Mouse (Mus musculus) ES-Bruce4 (cell line): ENCODE data around the gene Usp44. TPM values are rescaled to one million over a fixed set of nuclear protein-coding genes. Genes with fewer than 3 reads are reported as not detected.
A peak's percentile ranks its signal among the peaks of the same experiment; 100 is the strongest.

Experiments used
- H3K27ac ChIP-seq: 2 replicates; pipeline ENCODE4 v1.5.1; 2012; ENCODE audit warnings: low read length, inconsistent platforms; ENCODE audit not compliant: insufficient read depth
- H3K27me3 ChIP-seq: 2 replicates; pipeline ENCODE4 v1.6.1; 2012; ENCODE audit warnings: mild to moderate bottlenecking, low read length, inconsistent platforms; ENCODE audit not compliant: control insufficient read depth, poor library complexity, insufficient read depth, severe bottlenecking
- H3K36me3 ChIP-seq: 2 replicates; pipeline ENCODE4 v1.6.1; 2012; ENCODE audit warnings: inconsistent platforms, mild to moderate bottlenecking, low read length, moderate library complexity; ENCODE audit not compliant: control insufficient read depth, poor library complexity, insufficient read depth, severe bottlenecking
- H3K4me1 ChIP-seq: one replicate; pipeline ENCODE4 v1.8.1; 2011; ENCODE audit warnings: low read length; ENCODE audit not compliant: control insufficient read depth, insufficient read depth
- H3K4me3 ChIP-seq: 2 replicates; pipeline ENCODE4 v1.5.1; 2011; ENCODE audit warnings: low read depth, mild to moderate bottlenecking, low read length
- H3K9ac ChIP-seq: 2 replicates; pipeline ENCODE4 v1.6.1; 2012; ENCODE audit warnings: low read depth, mild to moderate bottlenecking, inconsistent platforms; ENCODE audit not compliant: poor library complexity, severe bottlenecking
- H3K9me3 ChIP-seq: replicated peaks from 2 replicates; pipeline ENCODE4 v1.6.1; 2012; ENCODE audit warnings: mild to moderate bottlenecking, low read length, inconsistent platforms; ENCODE audit not compliant: control insufficient read depth, poor library complexity, insufficient read depth, severe bottlenecking
- CTCF ChIP-seq: IDR thresholded peaks from one replicate; pipeline ENCODE4 v1.8.1; 2011; ENCODE audit warnings: low read depth, low read length
- EP300 ChIP-seq: IDR thresholded peaks from 2 replicates; pipeline ENCODE4 v1.6.1; 2011; ENCODE audit warnings: low read depth, low read length; ENCODE audit not compliant: insufficient read depth
- POLR2A ChIP-seq: IDR thresholded peaks from one replicate; pipeline ENCODE4 v1.8.1; 2011; ENCODE audit warnings: low read length; ENCODE audit not compliant: insufficient read depth
- polyA plus RNA-seq: library from polyadenylated mRNA; stranded (reverse); fragments of >200 nt; gene quantifications from 2 replicates; pipeline ENCODE4 v1.2.4, GENCODE M21; 2011; ENCODE audit warnings: low read depth; ENCODE audit not compliant: missing spikeins, insufficient read depth, insufficient read length

Usp44 gene
- polyA plus RNA-seq = 16.7 and 19.2 TPM in 2 replicates

GRCm38 (mm10) chr10:93830931-93831729 is at the start of gene Usp44:
TSS of gene Usp44 (plus strand) at chr10:93831555.
- no peaks in the 10 kb centered on the region for H3K4me1 ChIP-seq
- peak within 1 kb of the TSS; percentile 56; the same call in 1 of the 2 replicates for H3K9ac ChIP-seq
- no peaks in the 10 kb centered on the region for H3K36me3 ChIP-seq
- TF ChIP-seq EP300 = no peak
- peak within 1 kb of the TSS; percentile 53 for H3K4me3 ChIP-seq
- H3K27ac ChIP-seq = peak within 1 kb of the TSS; percentile 61; the same call in 1 of the 2 replicates
- no peaks in the 10 kb centered on the region for H3K9me3 ChIP-seq
- H3K27me3 ChIP-seq = peaks cover 10% of the 10 kb centered on the region

- no peak for TF ChIP-seq EP300
- no peak for TF ChIP-seq CTCF
- no peak for TF ChIP-seq POLR2A
- no peaks in the 10 kb centered on the region for H3K36me3 ChIP-seq
- H3K9me3 ChIP-seq = no peaks in the 10 kb centered on the region
- peak overlapping the region; percentile 20; the same call in 1 of the 2 replicates for H3K27ac ChIP-seq
- no peaks in the 10 kb centered on the region for H3K27me3 ChIP-seq
- H3K9ac ChIP-seq = no peak overlapping the region
- H3K4me1 ChIP-seq = peaks cover 5% of the 10 kb centered on the region
- H3K4me3 ChIP-seq = no peak overlapping the region
Observed at GRCm38 (mm10) chr10:93783216-93784013, 47.9 kb upstream of the Usp44 start.

- TF ChIP-seq CTCF = no peak
- no peak for TF ChIP-seq EP300
- TF ChIP-seq POLR2A = no peak
- no peaks in the 10 kb centered on the region for H3K9me3 ChIP-seq
- H3K9ac ChIP-seq = no peak overlapping the region
Observed at GRCm38 (mm10) chr10:93799711-93800362, 31.5 kb upstream of the Usp44 start.

DNA sequence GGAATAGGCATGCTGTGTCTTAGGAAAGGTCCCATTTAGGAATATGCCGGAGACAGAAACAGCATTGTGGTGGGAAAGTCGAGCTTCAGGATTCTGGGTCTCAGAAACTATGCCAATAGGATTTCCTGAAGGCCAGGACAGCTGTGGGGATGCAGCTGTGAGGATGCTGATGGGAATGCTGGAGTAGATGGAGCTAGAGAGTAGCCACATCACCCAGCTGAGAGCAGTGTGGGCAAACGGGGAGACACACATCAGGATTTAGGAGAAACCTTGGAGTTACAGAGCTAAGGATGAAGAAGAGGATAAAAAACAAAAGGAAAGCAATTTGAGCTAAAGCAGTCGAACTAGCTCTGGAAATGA is 31.0 kb upstream of the Usp44 start:
- no peaks in the 10 kb centered on the region for H3K36me3 ChIP-seq
- TF ChIP-seq CTCF (no peak), EP300 (no peak), POLR2A (no peak)
- no peaks in the 10 kb centered on the region for H3K9me3 ChIP-seq
- H3K4me3 ChIP-seq = no peak overlapping the region
- no peaks in the 10 kb centered on the region for H3K4me1 ChIP-seq
- no peaks in the 10 kb centered on the region for H3K27me3 ChIP-seq
- no peak overlapping the region for H3K27ac ChIP-seq
- no peak overlapping the region for H3K9ac ChIP-seq

More at GRCm38 (mm10) chr10:93799711-93800362, 31.5 kb upstream of the Usp44 start:
- no peaks in the 10 kb centered on the region for H3K4me1 ChIP-seq
- no peak overlapping the region for H3K27ac ChIP-seq
- H3K27me3 ChIP-seq = no peaks in the 10 kb centered on the region
- H3K36me3 ChIP-seq = no peaks in the 10 kb centered on the region
- no peak overlapping the region for H3K4me3 ChIP-seq

GRCm38 (mm10) chr10:93800895-93801294 is 30.5 kb upstream of the Usp44 start:
- H3K36me3 ChIP-seq = no peaks in the 10 kb centered on the region
- H3K4me3 ChIP-seq = no peak overlapping the region
- no peak overlapping the region for H3K9ac ChIP-seq
- no peaks in the 10 kb centered on the region for H3K4me1 ChIP-seq
- H3K27ac ChIP-seq = no peak overlapping the region
- no peak for TF ChIP-seq CTCF
- TF ChIP-seq EP300 = no peak
- no peak for TF ChIP-seq POLR2A
- H3K27me3 ChIP-seq = no peaks in the 10 kb centered on the region
- no peaks in the 10 kb centered on the region for H3K9me3 ChIP-seq

GRCm38 (mm10) chr10:93803199-93803598 is 28.2 kb upstream of the Usp44 start:
- Histone ChIP-seq H3K9me3 (no peaks in the 10 kb centered on the region), H3K4me1 (no peaks in the 10 kb centered on the region), H3K36me3 (no peaks in the 10 kb centered on the region), H3K4me3 (no peak overlapping the region), H3K27me3 (no peaks in the 10 kb centered on the region), H3K9ac (no peak overlapping the region), H3K27ac (no peak overlapping the region)
- TF ChIP-seq CTCF = no peak
- TF ChIP-seq POLR2A = no peak
- TF ChIP-seq EP300 = no peak
